Mouse (Mus musculus): ENCODE data around the gene Alox12. TPM values are rescaled to one million over a fixed set of nuclear protein-coding genes. Genes with fewer than 3 reads are reported as not detected.

Alox12 gene
- polyA plus RNA-seq, 1 experiment = 6.0 TPM

- Histone ChIP-seq H3K4me3 (ENCODE audit: insufficient read depth, low read depth, low read length) (no peak overlapping the region), H3K36me3 (ENCODE audit: control insufficient read depth, insufficient read depth, low read length) (no peaks in the 10 kb centered on the region), H3K27ac (ENCODE audit: insufficient read depth, low read depth, low read length) (no peak overlapping the region), H3K27me3 (replicated peaks; ENCODE audit: control insufficient read depth, insufficient read depth, low read length) (no peaks in the 10 kb centered on the region), H3K4me1 (ENCODE audit: control insufficient read depth, insufficient read depth, low read length) (no peaks in the 10 kb centered on the region)
- TF ChIP-seq CTCF (conservative IDR thresholded peaks at IDR 0.05; ENCODE audit: insufficient read depth, insufficient read length, low read depth, low read length) (no peak), POLR2A (IDR thresholded peaks at IDR 0.05; ENCODE audit: low read depth, low read length) (no peak)
- 75% methylated on average over 1 of the region's 1 CpGs for WGBS
- DNase-seq = peak; percentile 39
Measured at GRCm38 (mm10) chr11:70266405-70266804, 11.3 kb upstream of the Alox12 start.

GRCm38 (mm10) chr11:70265819-70266218 lies 10.7 kb upstream of the Alox12 start:
- no peak overlapping the region for H3K27ac ChIP-seq (ENCODE audit: insufficient read depth, low read depth, low read length)
- H3K4me1 ChIP-seq (ENCODE audit: control insufficient read depth, insufficient read depth, low read length) = no peaks in the 10 kb centered on the region
- TF ChIP-seq POLR2A (IDR thresholded peaks at IDR 0.05; ENCODE audit: low read depth, low read length) (no peak), CTCF (conservative IDR thresholded peaks at IDR 0.05; ENCODE audit: insufficient read depth, insufficient read length, low read depth, low read length) (no peak)
- no peak overlapping the region for H3K4me3 ChIP-seq (ENCODE audit: insufficient read depth, low read depth, low read length)
- no peak for DNase-seq
- no peaks in the 10 kb centered on the region for H3K36me3 ChIP-seq (ENCODE audit: control insufficient read depth, insufficient read depth, low read length)
- no peaks in the 10 kb centered on the region for H3K27me3 ChIP-seq (replicated peaks; ENCODE audit: control insufficient read depth, insufficient read depth, low read length)
- 68% methylated on average over 4 of the region's 4 CpGs for WGBS

- H3K4me3 ChIP-seq (ENCODE audit: insufficient read depth, low read depth, low read length) = no peak overlapping the region
- no peaks in the 10 kb centered on the region for H3K4me1 ChIP-seq (ENCODE audit: control insufficient read depth, insufficient read depth, low read length)
- no peaks in the 10 kb centered on the region for H3K27me3 ChIP-seq (replicated peaks; ENCODE audit: control insufficient read depth, insufficient read depth, low read length)
- DNase-seq = no peak
- WGBS = 50% methylated on average over 3 of the region's 3 CpGs
- H3K27ac ChIP-seq (ENCODE audit: insufficient read depth, low read depth, low read length) = no peak overlapping the region
- no peaks in the 10 kb centered on the region for H3K36me3 ChIP-seq (ENCODE audit: control insufficient read depth, insufficient read depth, low read length)
- TF ChIP-seq CTCF (conservative IDR thresholded peaks at IDR 0.05; ENCODE audit: insufficient read depth, insufficient read length, low read depth, low read length) = no peak
- TF ChIP-seq POLR2A (IDR thresholded peaks at IDR 0.05; ENCODE audit: low read depth, low read length) = no peak
Measured at GRCm38 (mm10) chr11:70265252-70265651, 10.1 kb upstream of the Alox12 start.

DNA sequence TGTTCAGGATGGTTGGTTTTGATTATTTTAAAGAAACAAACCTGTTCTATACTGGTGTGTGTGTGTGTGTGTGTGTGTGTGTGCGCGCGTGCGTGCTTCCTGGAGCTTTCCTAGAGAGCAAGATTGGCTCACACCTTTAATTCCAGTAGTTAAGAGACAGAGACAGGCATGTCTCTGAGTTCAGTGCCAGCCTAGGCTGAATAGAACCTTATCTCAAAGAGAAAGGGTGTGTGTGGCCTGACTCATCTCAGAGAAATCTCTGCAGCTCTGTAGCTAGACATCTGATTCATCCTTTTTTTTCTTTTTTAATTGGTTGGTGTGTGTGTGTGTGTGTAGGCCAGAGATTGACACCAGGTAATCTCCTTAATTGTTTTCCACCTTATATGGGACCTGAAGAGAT lies 3.9 kb upstream of the Alox12 start:
- Histone ChIP-seq H3K27me3 (replicated peaks; ENCODE audit: control insufficient read depth, insufficient read depth, low read length) (no peaks in the 10 kb centered on the region), H3K4me1 (ENCODE audit: control insufficient read depth, insufficient read depth, low read length) (peaks cover 4% of the 10 kb centered on the region; the same call in 1 of the 2 replicates), H3K4me3 (ENCODE audit: insufficient read depth, low read depth, low read length) (no peak overlapping the region), H3K36me3 (ENCODE audit: control insufficient read depth, insufficient read depth, low read length) (no peaks in the 10 kb centered on the region), H3K27ac (ENCODE audit: insufficient read depth, low read depth, low read length) (no peak overlapping the region)
- DNase-seq = no peak
- WGBS = 91% methylated on average over 4 of the region's 4 CpGs
- TF ChIP-seq CTCF (conservative IDR thresholded peaks at IDR 0.05; ENCODE audit: insufficient read depth, insufficient read length, low read depth, low read length) (no peak), POLR2A (IDR thresholded peaks at IDR 0.05; ENCODE audit: low read depth, low read length) (no peak)

GRCm38 (mm10) chr11:70254337-70254736 lies 816 bp downstream of the Alox12 start:
- TF ChIP-seq CTCF (conservative IDR thresholded peaks at IDR 0.05; ENCODE audit: insufficient read depth, insufficient read length, low read depth, low read length) = no peak
- TF ChIP-seq POLR2A (IDR thresholded peaks at IDR 0.05; ENCODE audit: low read depth, low read length) = no peak
- Histone ChIP-seq H3K4me1 (ENCODE audit: control insufficient read depth, insufficient read depth, low read length) (peaks cover 4% of the 10 kb centered on the region; the same call in 1 of the 2 replicates), H3K27ac (ENCODE audit: insufficient read depth, low read depth, low read length) (no peak overlapping the region), H3K27me3 (replicated peaks; ENCODE audit: control insufficient read depth, insufficient read depth, low read length) (no peaks in the 10 kb centered on the region), H3K4me3 (ENCODE audit: insufficient read depth, low read depth, low read length) (peak overlapping the region; percentile 41), H3K36me3 (ENCODE audit: control insufficient read depth, insufficient read depth, low read length) (no peaks in the 10 kb centered on the region)
- 13% methylated on average over 18 of the region's 18 CpGs for WGBS
- no peak for DNase-seq

GRCm38 (mm10) chr11:70251853-70252252 lies 3.3 kb downstream of the Alox12 start:
- H3K36me3 ChIP-seq (ENCODE audit: control insufficient read depth, insufficient read depth, low read length) = no peaks in the 10 kb centered on the region
- H3K27ac ChIP-seq (ENCODE audit: insufficient read depth, low read depth, low read length) = no peak overlapping the region
- WGBS = 78% methylated on average over 8 of the region's 8 CpGs
- no peak overlapping the region for H3K4me3 ChIP-seq (ENCODE audit: insufficient read depth, low read depth, low read length)
- no peaks in the 10 kb centered on the region for H3K27me3 ChIP-seq (replicated peaks; ENCODE audit: control insufficient read depth, insufficient read depth, low read length)
- TF ChIP-seq CTCF (conservative IDR thresholded peaks at IDR 0.05; ENCODE audit: insufficient read depth, insufficient read length, low read depth, low read length) = no peak
- no peak for TF ChIP-seq POLR2A (IDR thresholded peaks at IDR 0.05; ENCODE audit: low read depth, low read length)
- DNase-seq = no peak
- peaks cover 4% of the 10 kb centered on the region; the same call in 1 of the 2 replicates for H3K4me1 ChIP-seq (ENCODE audit: control insufficient read depth, insufficient read depth, low read length)

GRCm38 (mm10) chr11:70250150-70250549 lies 5.0 kb downstream of the Alox12 start:
- Histone ChIP-seq H3K36me3 (ENCODE audit: control insufficient read depth, insufficient read depth, low read length) (no peaks in the 10 kb centered on the region), H3K4me1 (ENCODE audit: control insufficient read depth, insufficient read depth, low read length) (peaks cover 4% of the 10 kb centered on the region; the same call in 1 of the 2 replicates), H3K27ac (ENCODE audit: insufficient read depth, low read depth, low read length) (no peak overlapping the region), H3K4me3 (ENCODE audit: insufficient read depth, low read depth, low read length) (no peak overlapping the region), H3K27me3 (replicated peaks; ENCODE audit: control insufficient read depth, insufficient read depth, low read length) (no peaks in the 10 kb centered on the region)
- TF ChIP-seq CTCF (conservative IDR thresholded peaks at IDR 0.05; ENCODE audit: insufficient read depth, insufficient read length, low read depth, low read length) = no peak
- TF ChIP-seq POLR2A (IDR thresholded peaks at IDR 0.05; ENCODE audit: low read depth, low read length) = no peak
- DNase-seq = no peak
- WGBS = 62% methylated on average over 11 of the region's 11 CpGs

Measured in kidney, adult 2 months (tissue).